Mouse (Mus musculus): Measurements from ENCODE around the gene H2-T23.

DNA sequence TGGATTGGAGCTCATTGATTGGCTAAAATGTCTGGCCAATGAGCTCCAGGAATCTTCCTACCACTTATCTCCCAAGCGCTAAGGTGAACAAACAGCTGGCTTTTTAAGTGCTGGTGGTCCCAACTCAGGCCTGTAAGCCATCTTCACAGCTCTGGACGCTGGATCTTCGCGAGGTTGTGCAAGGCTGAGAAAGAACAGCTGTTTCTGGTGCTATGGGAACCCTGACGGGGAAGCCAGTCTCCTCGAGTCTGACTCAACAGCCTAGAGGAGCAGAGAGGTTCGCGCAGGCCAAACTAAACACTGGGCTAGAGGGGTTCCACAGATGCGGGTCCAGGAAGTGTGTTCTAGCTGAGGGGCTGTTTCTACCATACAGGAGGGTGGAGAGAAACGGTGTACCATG, 40.9 kb downstream of the H2-T23 start:
- no peak for TF ChIP-seq POLR2AphosphoS2 (IDR thresholded peaks at IDR 0.05; ENCODE audit: insufficient read length, low read depth)
- no peak for TF ChIP-seq CEBPB (IDR thresholded peaks at IDR 0.05; ENCODE audit: insufficient read depth, poor library complexity, severe bottlenecking)
- no peak for TF ChIP-seq E2F4 (IDR thresholded peaks at IDR 0.05; ENCODE audit: insufficient read depth)
